Mouse (Mus musculus): Measurements from ENCODE around the gene Nde1.

DNA sequence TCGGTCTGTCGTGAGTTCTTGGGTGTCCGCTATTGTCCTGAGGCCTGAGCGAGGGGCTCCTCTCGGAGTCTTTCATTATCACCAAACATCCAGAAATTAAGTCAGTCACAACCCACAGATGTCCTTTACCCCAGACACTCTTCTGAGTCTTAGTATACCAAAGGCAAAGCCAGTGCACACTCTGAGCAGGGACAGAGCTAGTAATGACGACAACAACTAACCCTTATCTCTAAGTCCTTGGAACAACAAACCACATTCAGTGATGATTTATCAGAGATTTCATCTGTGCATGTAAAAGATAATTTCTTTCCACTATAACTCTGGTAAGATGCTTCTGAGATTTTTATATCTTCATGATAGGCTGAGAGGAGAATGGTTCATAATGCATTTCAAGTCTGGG, 6.8 kb upstream of the Nde1 start:
- TF ChIP-seq CTCF (IDR thresholded peaks at IDR 0.05; ENCODE audit: low read depth) = no peak
- no peak for TF ChIP-seq EP300 (optimal IDR thresholded peaks at IDR 0.05)
